Mouse (Mus musculus) left cerebral cortex, adult 2 months (tissue): ENCODE data around the gene Ppp1r11. TPM values are rescaled to one million over a fixed set of nuclear protein-coding genes. Genes with fewer than 3 reads are reported as not detected.
"Not testable (repeated sequence)": the region's sequence is repeated elsewhere in the genome, so short reads cannot be mapped to it uniquely, and the experiment has no call there.

Experiments used
- DNase-seq, 2 experiments: peaks; one replicate each; pipeline ENCODE4 v3.0.0; 2021 to 2022; ENCODE audit warnings: low spot score in 2 of 2, mixed read lengths in 1 of 2; ENCODE audit errors: extremely low spot score in 1 of 2
- H3K27ac ChIP-seq: fragments of 200-600 bp; 2 replicates; pipeline ENCODE4 v1.8.1; 2022
- H3K4me3 ChIP-seq: fragments of 200-600 bp; 2 replicates; pipeline ENCODE4 v1.8.1; 2022
- CTCF ChIP-seq: fragments of 200-600 bp; IDR thresholded peaks from 2 replicates; pipeline ENCODE4 v1.8.1; 2022; ENCODE audit warnings: antibody characterized with exemption, mild to moderate bottlenecking, moderate library complexity
- intact Hi-C: fragments of 180-260 bp; cut with DNase I; formaldehyde crosslinking; loops from one replicate; pipeline ENCODE4 v1.15.1; 2025
- long read RNA-seq, 2 experiments: library from polyadenylated mRNA; stranded (forward); transcript quantifications; one replicate each; pipeline ENCODE4 v2.0.0; 2021; ENCODE audit warnings: borderline mapping rate in 2 of 2
- total RNA-seq, 2 experiments: library from RNA; stranded (reverse); gene quantifications; 2 replicates each; pipeline ENCODE4 v1.2.3; 2021

Gene Ppp1r11
- 100 to 1,000 TPM; 132 to 146 TPM for total RNA-seq
- long read RNA-seq, experiment 1, transcript Ppp1r11-201 (3 exons, 1,599 nt): major isoform, 76 of 80 reads
- long read RNA-seq, experiment 1, partial matches to known transcripts: 2 of 80 reads
- long read RNA-seq, experiment 1, other reads (novel, unspliced or antisense): 2 of 80 reads
- long read RNA-seq, experiment 2, transcript Ppp1r11-201 (3 exons, 1,599 nt): major isoform, 43 of 43 reads
- long read RNA-seq, experiment 2, partial matches to known transcripts: 0 of 43 reads
- long read RNA-seq, experiment 2, other reads (novel, unspliced or antisense): 0 of 43 reads

- TF ChIP-seq CTCF: no peak
- intact Hi-C loops: no loop called here
- peak; percentile 93 to 96 for DNase-seq
- H3K27ac ChIP-seq: peak within 1 kb of the TSS; percentile 81
- H3K4me3 ChIP-seq: peak within 1 kb of the TSS; percentile 76
Observed at GRCm38 (mm10) chr17:36950981-36951947, at the start of gene Ppp1r11. Ppp1r11 (minus strand) TSS chr17:36951741.

GRCm38 (mm10) chr17:37000863-37001262, 49.3 kb upstream of the Ppp1r11 start, which contains the start of gene Zfp57:
Zfp57 (plus strand) TSS chr17:37001163.
- DNase-seq: no peak
- no peak within 1 kb of the TSS for H3K4me3 ChIP-seq
- no peak for TF ChIP-seq CTCF
- no peak within 1 kb of the TSS for H3K27ac ChIP-seq
- intact Hi-C loops: no loop called here

- intact Hi-C loops: loop anchor here (5.0 kb wide), 1 partner anchor 41 kb away; the partner anchor contains the start of genes Znrd1 and Znrd1as
- no peak overlapping the region for H3K27ac ChIP-seq
Observed at GRCm38 (mm10) chr17:36998477-36998876, 46.9 kb upstream of the Ppp1r11 start.

GRCm38 (mm10) chr17:36997033-36997735, 45.6 kb upstream of the Ppp1r11 start:
- Histone ChIP-seq H3K4me3 (no peak overlapping the region), H3K27ac (no peak overlapping the region)
- intact Hi-C loops: loop anchor here (2.0 to 5.0 kb wide), 2 partner anchors 40 to 50 kb away; partner anchors contain the start of genes Znrd1 and Znrd1as
- TF ChIP-seq CTCF: peak; percentile 83
- DNase-seq: peak; percentile 64 to 80

More at GRCm38 (mm10) chr17:36998477-36998876, 46.9 kb upstream of the Ppp1r11 start:
- DNase-seq: no peak
- no peak for TF ChIP-seq CTCF
- no peak overlapping the region for H3K4me3 ChIP-seq

GRCm38 (mm10) chr17:36995448-36995847, 43.9 kb upstream of the Ppp1r11 start:
- no peak for TF ChIP-seq CTCF
- DNase-seq: no peak
- Histone ChIP-seq H3K27ac (no peak overlapping the region), H3K4me3 (no peak overlapping the region)
- intact Hi-C loops: loop anchor here (2.0 to 5.0 kb wide), 2 partner anchors 38 to 81 kb away; partner anchors contain the start of genes Znrd1 and Znrd1as

- H3K27ac ChIP-seq: no peak overlapping the region
- no peak for DNase-seq
- intact Hi-C loops: loop anchor here (2.0 kb wide), 1 partner anchor 80 kb away; no protein-coding TSS in a partner anchor
- no peak overlapping the region for H3K4me3 ChIP-seq
- TF ChIP-seq CTCF: no peak
Observed at GRCm38 (mm10) chr17:36994528-36994927, 43.0 kb upstream of the Ppp1r11 start.

GRCm38 (mm10) chr17:36993770-36994325, 42.3 kb upstream of the Ppp1r11 start:
- no peak overlapping the region for H3K4me3 ChIP-seq
- DNase-seq: no peak
- intact Hi-C loops: loop anchor here (2.0 kb wide), 1 partner anchor 79 kb away; no protein-coding TSS in a partner anchor
- TF ChIP-seq CTCF: no peak
- no peak overlapping the region for H3K27ac ChIP-seq

GRCm38 (mm10) chr17:36992336-36993104, 41.0 kb upstream of the Ppp1r11 start:
- intact Hi-C loops: no loop called here
- no peak for TF ChIP-seq CTCF
- H3K4me3 ChIP-seq: no peak overlapping the region
- DNase-seq: no peak
- peak overlapping the region; percentile 62; the same call in 1 of the 2 replicates for H3K27ac ChIP-seq

- H3K27ac ChIP-seq, intact Hi-C loops, DNase-seq, H3K4me3 ChIP-seq: not testable (repeated sequence)
Observed at GRCm38 (mm10) chr17:36990630-36991029, 39.1 kb upstream of the Ppp1r11 start.

GRCm38 (mm10) chr17:36989437-36989836, 37.9 kb upstream of the Ppp1r11 start, which contains the start of gene H2-M5:
H2-M5 (minus strand) TSS chr17:36989537.
- Histone ChIP-seq H3K4me3 (peak within 1 kb of the TSS; percentile 23), H3K27ac (no peak within 1 kb of the TSS)
- DNase-seq: no peak
- intact Hi-C loops: no loop called here
- TF ChIP-seq CTCF: no peak
